Mouse (Mus musculus) stomach, postnatal 0 days (tissue): ENCODE measurements around the gene Tatdn2.

Source experiments
- CTCF ChIP-seq: IDR thresholded peaks from 2 replicates; pipeline ENCODE4 v1.5.1; 2016; ENCODE audit warnings: antibody characterized with exemption, low read depth, mild to moderate bottlenecking, moderate library complexity
- EP300 ChIP-seq: optimal IDR thresholded peaks from 2 replicates; pipeline ENCODE3; 2016; ENCODE audit warnings: antibody characterized with exemption

DNA sequence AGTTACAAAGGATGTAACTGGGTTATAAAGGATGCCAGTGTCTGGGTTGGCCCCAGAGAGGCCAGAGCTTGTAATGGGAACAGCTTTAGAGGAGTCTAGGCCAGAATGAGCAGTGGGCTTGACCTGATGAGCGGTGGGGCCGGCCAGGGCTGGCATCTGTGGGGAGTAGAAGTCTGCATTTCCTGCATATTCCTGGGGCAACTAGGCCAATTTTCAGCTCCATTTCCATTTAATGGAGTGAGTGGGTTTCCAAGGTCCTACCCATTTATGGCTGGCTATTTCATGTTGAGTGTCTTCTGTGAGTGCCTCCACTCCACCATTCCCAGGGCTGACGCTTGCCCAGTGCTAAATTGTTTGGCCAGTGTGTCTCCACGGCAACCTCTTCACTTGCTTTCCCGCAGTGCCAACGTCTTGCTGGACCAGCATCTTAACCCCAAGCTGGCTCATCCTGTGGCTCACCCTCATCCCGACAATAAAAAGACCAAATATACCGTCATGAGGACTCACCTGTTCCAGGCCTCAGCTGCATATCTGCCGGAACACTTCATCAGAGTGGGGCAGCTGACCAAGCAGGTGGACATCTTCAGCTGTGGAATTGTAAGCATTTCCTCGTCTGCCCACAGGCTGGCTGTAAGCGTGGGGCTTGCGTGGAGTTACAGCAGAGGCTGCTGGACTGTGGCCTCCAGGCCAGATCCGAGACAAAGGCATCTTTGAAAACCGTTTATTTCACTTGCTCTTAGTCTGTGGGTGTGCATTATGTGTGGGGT lies 18.4 kb upstream of the Tatdn2 start:
- TF ChIP-seq CTCF, result no peak
- TF ChIP-seq EP300, result no peak
